Mouse (Mus musculus) macrophage (primary cell): ENCODE data around the gene Coro7. TPM values are rescaled to one million over a fixed set of nuclear protein-coding genes. Genes with fewer than 3 reads are reported as not detected.

Experiments
- H3K27ac ChIP-seq: fragments of 350-480 bp; formaldehyde crosslinking; 2 replicates; pipeline ENCODE4 v1.9.0; 2021
- H3K36me3 ChIP-seq: fragments of 350-480 bp; formaldehyde crosslinking; 2 replicates; pipeline ENCODE4 v1.9.0; 2021; ENCODE audit errors: inconsistent target
- H3K4me3 ChIP-seq: fragments of 350-480 bp; formaldehyde crosslinking; 2 replicates; pipeline ENCODE4 v1.9.0; 2021; ENCODE audit errors: inconsistent target
- H3K79me2 ChIP-seq: fragments of 350-480 bp; formaldehyde crosslinking; 2 replicates; pipeline ENCODE4 v1.9.0; 2021; ENCODE audit errors: inconsistent target
- WGBS: methylation state at CpG from one replicate; pipeline ENCODE4 v1.1.7; 2026; ENCODE audit warnings: inconsistent platforms; ENCODE audit not compliant: missing documents; 5-methylcytosine and 5-hydroxymethylcytosine counted together
- polyA plus RNA-seq: library from polyadenylated mRNA; stranded (reverse); fragments of 250-400 nt; gene quantifications from 3 replicates; pipeline ENCODE4 v1.2.4, GENCODE M21; 2018; ENCODE audit warnings: inconsistent platforms

The Coro7 gene
- polyA plus RNA-seq, 1 experiment from 2014 or later = 137 TPM

DNA sequence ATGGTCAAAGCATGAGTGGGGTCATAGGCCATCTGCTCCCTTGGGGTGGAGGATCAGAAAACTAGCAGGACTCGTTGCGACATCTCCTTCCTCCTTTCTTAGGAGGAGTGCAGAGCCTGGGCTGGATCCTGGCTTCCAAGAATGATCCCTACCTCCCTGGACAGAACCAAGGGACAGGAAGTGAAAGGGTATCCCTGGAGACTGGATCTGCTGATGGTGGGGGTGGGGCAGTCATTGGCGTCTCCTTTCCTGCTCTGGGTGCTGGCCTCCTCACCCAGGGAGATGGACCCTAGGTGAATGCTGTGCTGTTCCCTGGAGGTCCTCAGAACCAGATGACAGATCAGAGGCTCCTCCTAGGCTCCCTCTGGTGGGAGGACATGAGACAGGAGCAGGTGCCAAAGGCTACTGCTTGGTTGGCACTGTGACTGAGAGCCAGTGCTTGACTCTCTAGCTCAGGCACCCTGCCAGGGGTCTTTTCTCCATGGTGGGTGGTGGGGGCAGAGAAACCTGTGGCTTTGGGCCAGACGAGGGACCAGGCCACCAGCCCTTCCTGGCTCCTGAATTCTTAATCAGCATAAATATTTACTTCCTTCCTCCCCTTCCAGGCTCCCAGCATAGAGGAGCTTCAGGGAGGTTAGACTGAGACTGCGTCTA is 73.0 kb downstream of the Coro7 start:
- Histone ChIP-seq H3K36me3 (no peaks in the 10 kb centered on the region), H3K79me2 (no peaks in the 10 kb centered on the region), H3K27ac (no peak overlapping the region), H3K4me3 (no peak overlapping the region)
- WGBS = 18% methylated on average over 5 of the region's 5 CpGs

DNA sequence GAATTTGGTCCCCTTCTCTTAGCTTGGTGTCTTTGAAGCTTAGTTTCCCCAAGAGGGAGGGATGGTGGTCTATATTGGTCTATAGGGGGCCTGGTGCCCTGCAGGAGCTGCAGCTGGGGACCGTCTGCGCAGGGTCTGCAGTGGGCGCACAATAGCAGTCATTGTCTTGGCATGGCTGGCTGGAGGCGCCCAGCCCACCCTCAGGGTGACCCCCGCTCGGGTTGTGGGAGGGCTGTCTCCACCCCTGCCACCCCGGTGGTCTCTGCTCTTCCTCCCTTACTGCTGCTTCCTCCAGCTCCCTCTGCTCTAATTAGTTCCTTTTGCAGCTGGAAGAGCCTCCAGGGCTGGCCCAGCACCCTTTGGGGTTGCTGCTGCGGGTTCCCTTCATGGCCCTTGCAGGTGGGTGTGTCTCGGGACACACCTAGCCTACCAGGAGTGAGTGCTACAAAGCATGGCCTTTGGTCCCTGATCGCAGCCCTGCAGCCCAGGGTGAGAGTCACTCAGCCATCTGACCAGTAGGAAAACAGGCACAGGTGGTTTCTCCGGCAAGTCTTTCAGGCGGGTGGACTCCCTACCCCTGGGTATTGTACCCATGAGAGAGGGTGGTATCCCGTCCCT is 74.0 kb downstream of the Coro7 start:
- Histone ChIP-seq H3K27ac (no peak overlapping the region), H3K36me3 (no peaks in the 10 kb centered on the region), H3K4me3 (no peak overlapping the region), H3K79me2 (no peaks in the 10 kb centered on the region)
- WGBS = 86% methylated on average over 13 of the region's 13 CpGs

DNA sequence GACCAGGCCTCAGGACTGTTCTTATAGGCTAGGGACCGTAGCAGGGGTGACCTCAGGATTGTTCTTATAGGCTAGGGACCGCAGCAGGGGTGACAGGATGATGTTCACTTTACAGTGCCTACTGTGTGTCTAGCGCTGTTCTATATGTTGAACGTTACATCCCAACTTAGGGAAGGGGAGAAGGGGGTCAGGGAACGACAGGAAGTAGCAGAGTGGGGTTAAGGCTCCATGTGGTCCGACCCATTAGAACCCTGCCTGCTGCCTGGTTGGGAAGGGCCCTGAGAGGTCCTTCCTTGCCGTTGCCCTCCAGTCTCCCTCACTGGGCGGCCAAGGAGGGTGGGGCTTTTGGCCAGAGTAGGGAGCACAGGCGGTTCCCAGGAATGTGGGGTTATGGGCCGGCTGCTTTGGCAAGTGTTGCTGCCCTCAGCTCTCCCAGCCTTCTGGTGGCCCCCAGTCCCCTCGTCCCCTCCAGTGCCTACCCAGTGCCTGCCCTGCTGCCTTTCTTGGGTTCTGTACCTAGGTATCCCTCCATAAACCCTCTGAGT is 75.2 kb downstream of the Coro7 start:
- WGBS = 95% methylated on average over 11 of the region's 11 CpGs
- Histone ChIP-seq H3K36me3 (no peaks in the 10 kb centered on the region), H3K4me3 (no peak overlapping the region), H3K27ac (no peak overlapping the region), H3K79me2 (no peaks in the 10 kb centered on the region)

DNA sequence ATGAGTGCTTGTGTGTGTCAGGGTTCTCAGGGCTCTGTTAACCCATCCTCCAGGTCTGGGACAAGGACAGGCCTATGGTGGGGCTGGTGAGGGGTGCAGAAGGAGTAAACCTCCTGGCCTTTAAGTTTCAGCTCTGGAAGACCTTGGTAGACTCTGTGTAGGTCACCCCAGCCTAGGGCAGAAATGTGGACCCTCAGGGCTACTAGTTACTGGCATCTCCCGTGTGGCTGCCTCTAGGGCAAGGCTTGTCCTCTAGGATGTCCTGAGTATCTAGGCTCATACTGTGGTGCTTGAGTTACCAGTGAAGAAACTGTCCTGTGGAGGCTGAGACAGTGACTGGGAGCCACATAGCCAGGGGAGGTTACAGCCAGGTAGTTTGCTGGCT is 76.1 kb downstream of the Coro7 start:
- H3K27ac ChIP-seq = no peak overlapping the region
- H3K36me3 ChIP-seq = no peaks in the 10 kb centered on the region
- 100% methylated on average over 1 of the region's 1 CpGs for WGBS
- H3K79me2 ChIP-seq = no peaks in the 10 kb centered on the region
- no peak overlapping the region for H3K4me3 ChIP-seq

DNA sequence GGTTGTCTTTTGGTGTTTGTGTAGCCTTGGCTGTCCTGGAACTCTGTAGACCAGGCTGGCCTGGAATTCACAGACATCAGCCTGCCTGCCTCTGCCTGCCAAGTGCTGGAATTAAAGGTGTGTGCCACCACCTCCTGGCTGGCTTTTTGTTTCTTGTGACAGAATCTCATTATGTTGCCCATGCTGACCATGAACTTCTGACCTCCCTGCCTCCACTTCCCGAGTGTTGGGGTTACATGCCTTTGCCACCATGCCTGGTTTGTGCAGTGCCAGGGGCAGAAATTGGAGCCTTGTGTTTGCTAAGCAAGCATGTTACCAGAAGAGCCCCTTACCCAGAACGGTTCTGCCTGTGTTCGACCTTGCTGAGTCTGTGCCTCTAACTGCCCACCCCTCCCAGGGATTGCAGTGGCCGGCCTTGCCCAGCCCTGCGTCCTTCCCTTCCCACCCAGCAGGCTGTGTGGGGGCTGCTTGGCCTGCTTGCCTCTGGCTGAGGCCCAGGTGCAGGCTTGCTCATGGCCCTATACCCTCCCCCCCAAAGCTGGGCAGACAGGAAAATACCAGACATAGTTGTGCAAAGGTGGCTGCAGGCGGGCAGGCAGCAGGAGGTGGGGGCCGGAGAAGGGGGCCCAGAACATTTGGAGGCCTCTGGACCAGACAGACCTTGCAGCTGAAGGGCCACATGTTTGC is 76.7 kb downstream of the Coro7 start:
- H3K4me3 ChIP-seq = no peak overlapping the region
- 85% methylated on average over 7 of the region's 7 CpGs for WGBS
- no peaks in the 10 kb centered on the region for H3K36me3 ChIP-seq
- H3K79me2 ChIP-seq = no peaks in the 10 kb centered on the region
- H3K27ac ChIP-seq = no peak overlapping the region

DNA sequence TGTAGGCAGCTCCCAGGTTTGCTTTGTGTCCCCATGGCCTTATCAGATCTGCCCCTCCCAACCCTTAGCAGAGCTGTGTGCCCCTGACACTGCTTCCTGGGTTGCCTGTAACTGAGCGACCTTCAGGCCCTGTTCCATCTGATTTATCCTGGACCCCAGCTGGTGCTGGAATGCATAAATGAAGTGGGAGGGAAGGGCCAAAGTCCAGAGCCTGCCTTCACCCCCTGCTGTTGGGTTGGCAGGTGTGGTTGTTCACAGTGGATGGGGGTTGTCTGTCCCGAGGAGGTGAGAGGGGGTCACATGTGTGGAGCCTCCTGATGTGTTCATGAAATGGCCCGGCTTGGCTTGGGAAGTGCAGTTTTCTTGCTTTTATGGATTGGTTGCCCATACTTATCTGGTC is 77.4 kb downstream of the Coro7 start:
- Histone ChIP-seq H3K4me3 (no peak overlapping the region), H3K36me3 (no peaks in the 10 kb centered on the region), H3K27ac (no peak overlapping the region), H3K79me2 (no peaks in the 10 kb centered on the region)
- WGBS = 81% methylated on average over 3 of the region's 3 CpGs

DNA sequence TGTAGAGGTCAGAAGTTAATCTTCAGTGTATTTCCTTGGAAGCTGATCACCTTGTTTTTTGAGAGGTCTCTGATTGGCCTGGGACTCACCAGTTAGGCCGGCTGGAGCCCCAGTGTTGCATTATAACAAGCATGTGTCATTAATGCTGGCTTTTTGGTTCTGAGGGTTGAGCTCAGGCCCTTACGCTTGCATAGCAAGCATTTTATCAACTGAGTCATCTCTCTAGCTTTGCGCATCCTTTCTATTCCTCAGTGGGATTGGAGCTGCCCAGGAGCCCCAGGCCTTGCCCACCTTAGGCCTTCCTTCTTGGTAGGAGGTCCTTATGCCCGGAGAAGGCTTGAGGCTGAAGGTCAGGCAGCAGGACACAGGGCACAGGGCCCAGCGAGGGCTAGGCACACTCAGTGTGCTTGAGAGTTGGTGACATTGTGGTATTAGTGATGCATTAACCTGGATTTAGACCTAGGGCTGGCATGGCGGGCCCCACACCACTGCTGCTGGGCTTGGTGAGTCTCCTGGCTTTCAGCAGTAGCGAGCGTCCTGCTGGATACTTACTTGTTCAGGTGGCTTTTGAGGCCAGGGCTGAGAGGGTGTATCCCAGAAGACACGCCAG is 78.8 kb downstream of the Coro7 start:
- H3K36me3 ChIP-seq = no peaks in the 10 kb centered on the region
- 90% methylated on average over 9 of the region's 9 CpGs for WGBS
- H3K27ac ChIP-seq = no peak overlapping the region
- H3K4me3 ChIP-seq = no peak overlapping the region
- no peaks in the 10 kb centered on the region for H3K79me2 ChIP-seq

DNA sequence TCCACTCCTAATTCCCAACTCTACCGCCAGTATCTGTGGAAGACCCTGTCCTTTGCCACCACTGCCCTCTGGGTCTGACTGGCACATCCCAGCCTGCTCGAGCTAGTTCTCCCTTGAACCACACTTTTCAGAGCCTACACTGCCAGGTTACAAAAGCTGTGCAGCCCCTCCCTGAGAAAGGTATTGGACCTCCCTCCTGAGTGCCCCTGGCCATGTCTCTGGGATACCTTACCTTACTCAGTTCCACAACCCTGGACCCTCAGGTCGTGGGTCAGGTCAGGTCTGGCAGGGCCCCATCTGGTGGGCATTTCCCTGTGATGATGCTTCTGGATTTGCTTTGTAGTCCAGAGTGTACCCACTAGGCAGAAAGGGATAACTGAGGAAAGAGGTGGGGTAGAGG is 80.0 kb downstream of the Coro7 start:
- no peak overlapping the region for H3K27ac ChIP-seq
- no peaks in the 10 kb centered on the region for H3K36me3 ChIP-seq
- 87% methylated on average over 3 of the region's 3 CpGs for WGBS
- H3K79me2 ChIP-seq = no peaks in the 10 kb centered on the region
- H3K4me3 ChIP-seq = no peak overlapping the region

DNA sequence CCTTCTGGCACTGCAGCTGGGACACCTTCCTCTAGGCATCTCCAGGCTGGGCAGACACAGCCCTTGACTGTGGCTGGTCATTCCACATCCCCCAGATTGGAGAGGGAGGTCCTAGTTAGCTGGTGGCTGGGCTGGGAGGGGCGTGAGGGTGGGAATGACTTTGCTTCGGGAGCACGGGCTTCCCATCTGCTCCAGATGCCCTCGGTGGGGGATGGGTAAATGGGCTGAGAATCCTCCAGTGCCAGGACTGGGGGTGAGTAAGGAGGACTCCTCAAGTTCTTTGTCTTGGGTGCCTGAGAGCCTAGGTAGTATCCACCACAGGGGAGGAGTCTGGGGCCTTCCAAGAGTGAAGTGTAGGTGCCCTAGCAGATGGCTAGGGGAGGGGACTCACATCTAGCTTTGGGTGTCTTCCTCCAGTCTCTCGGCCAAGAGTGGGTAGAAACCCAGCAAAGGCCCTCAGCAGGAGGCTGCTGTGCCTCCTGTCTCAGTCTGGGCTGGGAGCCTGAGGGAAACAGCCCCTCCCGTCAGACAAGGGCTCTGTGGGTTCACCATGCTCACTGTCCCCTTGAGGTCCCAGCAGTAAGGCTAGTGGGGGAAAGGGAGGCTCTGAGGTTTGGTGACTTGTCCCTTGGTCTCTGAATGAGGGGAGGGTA is 80.6 kb downstream of the Coro7 start:
- no peak overlapping the region for H3K4me3 ChIP-seq
- no peak overlapping the region for H3K27ac ChIP-seq
- WGBS = 75% methylated on average over 6 of the region's 6 CpGs
- H3K79me2 ChIP-seq = no peaks in the 10 kb centered on the region
- H3K36me3 ChIP-seq = no peaks in the 10 kb centered on the region

DNA sequence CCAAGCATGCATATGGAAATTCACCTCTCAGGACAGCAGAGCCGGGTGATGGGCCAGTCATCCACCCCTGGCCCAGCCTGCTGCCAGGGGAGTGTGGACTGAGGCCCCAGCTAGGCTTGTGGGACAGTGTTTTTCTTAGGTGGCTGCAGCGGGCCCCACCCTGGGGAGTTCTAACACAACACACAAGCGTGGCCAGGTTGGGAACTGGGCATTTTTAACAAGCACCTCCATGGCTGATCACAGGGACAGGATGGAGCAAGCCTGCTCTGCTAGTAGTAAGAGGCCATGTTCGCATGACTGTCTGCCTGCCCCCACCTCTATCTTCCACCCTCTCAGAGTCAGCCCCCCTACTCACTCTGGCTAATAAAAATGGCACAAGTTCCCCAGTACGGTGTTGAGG is 81.5 kb downstream of the Coro7 start:
- Histone ChIP-seq H3K36me3 (no peaks in the 10 kb centered on the region), H3K4me3 (no peak overlapping the region), H3K79me2 (no peaks in the 10 kb centered on the region), H3K27ac (no peak overlapping the region)
- WGBS = 97% methylated on average over 5 of the region's 5 CpGs

DNA sequence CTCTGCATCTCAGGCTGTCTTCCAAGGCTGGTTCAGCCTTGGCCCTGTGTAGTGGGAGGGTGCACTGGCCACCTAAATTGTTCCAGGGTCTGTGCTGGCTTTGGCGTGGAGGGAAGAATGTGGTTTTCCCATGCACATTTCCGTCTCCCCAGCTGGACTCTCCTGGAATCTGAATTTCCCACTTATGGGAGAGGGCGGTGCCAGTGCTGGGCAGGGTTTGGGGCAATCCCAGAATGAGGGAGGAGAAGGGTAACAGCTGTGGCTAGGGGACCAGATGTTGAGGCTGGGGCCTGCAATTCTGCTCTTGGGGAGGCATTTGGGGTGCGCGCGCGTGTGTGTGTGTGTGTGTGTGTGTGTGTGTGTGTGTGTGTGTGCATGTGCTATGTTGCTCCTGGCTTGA is 82.3 kb downstream of the Coro7 start:
- Histone ChIP-seq H3K36me3 (no peaks in the 10 kb centered on the region), H3K79me2 (no peaks in the 10 kb centered on the region)
- WGBS = 92% methylated on average over 7 of the region's 7 CpGs

DNA sequence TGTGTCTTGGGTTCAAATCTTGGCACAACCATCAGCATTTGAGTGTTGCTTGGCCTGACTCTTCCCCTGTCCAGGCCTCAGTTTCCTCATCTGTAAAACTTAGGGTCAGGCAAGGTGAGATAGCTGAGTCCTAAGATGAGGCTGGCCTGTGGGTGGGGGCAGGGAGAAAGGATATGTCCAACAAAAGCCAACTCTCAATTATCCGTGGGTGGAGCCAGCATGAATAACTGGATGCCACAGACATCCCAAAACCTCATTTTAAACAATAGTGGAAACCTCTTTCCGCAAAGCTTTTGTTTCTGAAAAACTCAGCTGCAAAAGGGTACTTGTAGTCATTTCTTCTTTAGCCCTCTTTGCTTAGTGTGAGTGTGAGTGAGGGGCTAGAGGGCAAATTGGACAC is 82.7 kb downstream of the Coro7 start:
- WGBS = 100% methylated on average over 2 of the region's 2 CpGs
- Histone ChIP-seq H3K4me3 (no peak overlapping the region), H3K27ac (no peak overlapping the region), H3K79me2 (no peaks in the 10 kb centered on the region), H3K36me3 (no peaks in the 10 kb centered on the region)

More for the DNA sequence above, 82.3 kb downstream of the Coro7 start:
- Histone ChIP-seq H3K27ac (no peak overlapping the region), H3K4me3 (no peak overlapping the region)

DNA sequence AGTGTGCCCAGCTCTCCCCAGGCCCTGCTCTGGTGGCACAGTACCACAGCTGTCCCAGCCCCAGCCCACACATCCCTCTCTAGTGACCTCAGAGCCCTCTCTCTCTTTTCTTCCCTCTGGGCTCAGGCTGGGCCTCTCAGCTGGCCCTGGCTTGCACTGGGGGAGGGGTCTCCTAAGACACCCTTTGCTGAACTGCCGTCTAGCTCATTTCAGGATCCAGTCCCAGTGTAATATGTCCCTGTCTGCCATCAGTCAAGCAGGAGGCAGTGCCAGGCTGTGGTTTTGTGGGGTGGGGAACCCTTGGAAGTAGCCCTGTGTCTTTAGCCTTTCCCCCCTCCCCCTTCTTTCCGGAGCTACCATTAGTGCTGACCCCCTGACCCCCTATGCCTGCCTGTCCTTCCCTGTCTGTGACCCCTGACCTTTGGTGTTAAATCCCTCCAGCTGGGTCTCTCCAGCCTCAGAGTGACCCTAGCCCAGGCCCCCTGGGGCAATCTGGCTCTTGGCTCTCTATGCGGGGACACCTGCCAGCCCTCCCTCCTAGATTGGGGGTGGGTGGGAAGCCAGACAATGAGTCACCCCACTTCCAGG is 83.3 kb downstream of the Coro7 start:
- H3K79me2 ChIP-seq = no peaks in the 10 kb centered on the region
- WGBS = 74% methylated on average over 3 of the region's 3 CpGs
- no peak overlapping the region for H3K4me3 ChIP-seq
- no peak overlapping the region for H3K27ac ChIP-seq
- H3K36me3 ChIP-seq = no peaks in the 10 kb centered on the region

DNA sequence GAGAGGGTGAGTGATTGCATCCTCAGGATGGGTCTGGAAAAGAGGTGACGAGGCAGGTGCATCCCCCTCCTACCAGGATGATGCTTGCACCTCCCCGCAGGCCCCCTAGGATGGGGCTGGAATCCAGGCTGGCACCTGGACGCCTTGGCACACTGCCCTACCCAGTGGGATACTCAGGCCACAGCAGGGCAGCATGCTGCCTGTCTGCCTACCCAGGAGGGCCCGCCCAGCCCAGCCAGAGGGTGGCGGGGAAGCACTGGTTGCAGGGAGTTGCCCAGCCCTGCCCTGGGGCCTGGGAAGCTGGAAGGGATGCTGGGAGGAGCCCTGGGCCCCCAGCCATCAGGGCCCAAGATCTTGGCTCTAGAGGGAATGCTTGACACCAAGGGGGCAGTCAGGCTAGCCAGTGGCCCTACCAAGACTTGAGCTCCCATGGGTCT is 84.0 kb downstream of the Coro7 start:
- no peak overlapping the region for H3K27ac ChIP-seq
- no peak overlapping the region for H3K4me3 ChIP-seq
- no peaks in the 10 kb centered on the region for H3K36me3 ChIP-seq
- WGBS = 69% methylated on average over 5 of the region's 5 CpGs
- no peaks in the 10 kb centered on the region for H3K79me2 ChIP-seq
